Mouse (Mus musculus): Measurements from ENCODE around the gene Lrrc25. TPM values are rescaled to one million over a fixed set of nuclear protein-coding genes. Genes with fewer than 3 reads are reported as not detected.
A peak's percentile ranks its signal among the peaks of the same experiment; 100 is the strongest.
"Not testable (repeated sequence)": the region's sequence is repeated elsewhere in the genome, so short reads cannot be mapped to it uniquely, and the experiment has no call there.

Lrrc25 gene
- polyA plus RNA-seq (2015; fragmentation: Nextera tagmentation; extraction: Ambion mirVana) = 1.4 and 3.4 TPM in 2 replicates

GRCm38 (mm10) chr8:70615894-70616293 lies at the start of gene Lrrc25:
Gene Lrrc25, plus strand, starts transcription at chr8:70616155.
- no peak for ATAC-seq (replicated peaks; ENCODE audit: insufficient number of reproducible peaks, insufficient read depth, low FRiP score, low read depth)
- Histone ChIP-seq H3K4me3 (no peak within 1 kb of the TSS), H3K4me2 (no peak within 1 kb of the TSS), H3K9me3 (replicated peaks) (no peaks in the 10 kb centered on the region), H3K4me1 (replicated peaks) (peaks cover 9% of the 10 kb centered on the region), H3K27ac (no peak within 1 kb of the TSS), H3K36me3 (no peaks in the 10 kb centered on the region), H3K27me3 (peaks cover 3% of the 10 kb centered on the region; the same call in 1 of the 2 replicates), H3K9ac (no peak within 1 kb of the TSS)
- 73% methylated on average over 3 of the region's 3 CpGs for WGBS

GRCm38 (mm10) chr8:70570360-70570759 lies 45.6 kb upstream of the Lrrc25 start:
- H3K27me3 ChIP-seq = no peaks in the 10 kb centered on the region
- H3K9me3 ChIP-seq (replicated peaks) = no peaks in the 10 kb centered on the region
- H3K4me2 ChIP-seq = no peak overlapping the region
- H3K27ac ChIP-seq = peak overlapping the region; percentile 71
- H3K36me3 ChIP-seq = no peaks in the 10 kb centered on the region
- no peak for ATAC-seq (replicated peaks; ENCODE audit: insufficient number of reproducible peaks, insufficient read depth, low FRiP score, low read depth)
- peaks cover 50% of the 10 kb centered on the region for H3K4me1 ChIP-seq (replicated peaks)
- no peak overlapping the region for H3K4me3 ChIP-seq
- H3K9ac ChIP-seq = no peak overlapping the region

DNA sequence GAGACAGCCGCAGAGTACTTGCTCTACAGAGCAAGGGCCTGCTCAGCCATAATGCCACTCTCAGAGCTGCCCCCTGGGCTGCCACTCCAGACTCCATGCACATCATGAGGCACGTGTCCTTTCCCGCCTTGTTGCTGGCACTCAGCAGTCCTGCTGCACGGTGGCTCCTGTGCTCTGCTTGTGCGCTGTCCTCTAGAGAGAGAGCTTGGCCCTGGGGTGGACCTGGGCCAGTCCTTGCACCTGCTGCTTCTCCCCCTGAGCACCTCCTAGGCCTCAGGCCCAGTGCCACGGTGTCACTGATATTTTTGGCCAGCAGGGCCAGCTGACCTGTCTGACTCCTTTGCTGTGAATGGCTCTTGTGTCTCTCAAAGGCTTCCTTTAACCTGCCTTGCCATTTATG lies 45.0 kb upstream of the Lrrc25 start:
- ATAC-seq (replicated peaks; ENCODE audit: insufficient number of reproducible peaks, insufficient read depth, low FRiP score, low read depth) = peak; percentile 81
- Histone ChIP-seq H3K27me3 (no peaks in the 10 kb centered on the region), H3K4me2 (no peak overlapping the region), H3K9ac (no peak overlapping the region), H3K36me3 (no peaks in the 10 kb centered on the region), H3K9me3 (replicated peaks) (no peaks in the 10 kb centered on the region), H3K27ac (peak overlapping the region; percentile 71), H3K4me1 (replicated peaks) (peaks cover 44% of the 10 kb centered on the region), H3K4me3 (no peak overlapping the region)
- 46% methylated on average over 6 of the region's 6 CpGs for WGBS

- H3K9ac ChIP-seq = no peak overlapping the region
- no peak for ATAC-seq (replicated peaks; ENCODE audit: insufficient number of reproducible peaks, insufficient read depth, low FRiP score, low read depth)
- H3K36me3 ChIP-seq = peaks cover 15% of the 10 kb centered on the region; the same call in 1 of the 2 replicates
- no peak overlapping the region for H3K4me3 ChIP-seq
- no peaks in the 10 kb centered on the region for H3K27me3 ChIP-seq
- no peaks in the 10 kb centered on the region for H3K9me3 ChIP-seq (replicated peaks)
- H3K27ac ChIP-seq = peak overlapping the region; percentile 29
- peaks cover 34% of the 10 kb centered on the region for H3K4me1 ChIP-seq (replicated peaks)
- no peak overlapping the region for H3K4me2 ChIP-seq
These were observed 41.7 kb upstream of the Lrrc25 start for GRCm38 (mm10) chr8:70574302-70574701.

GRCm38 (mm10) chr8:70574915-70575314 lies 41.0 kb upstream of the Lrrc25 start:
- Histone ChIP-seq H3K9ac (no peak overlapping the region), H3K36me3 (peaks cover 17% of the 10 kb centered on the region; the same call in 1 of the 2 replicates), H3K27me3 (no peaks in the 10 kb centered on the region), H3K4me3 (no peak overlapping the region), H3K4me1 (replicated peaks) (peaks cover 30% of the 10 kb centered on the region), H3K27ac (peak overlapping the region; percentile 29), H3K9me3 (replicated peaks) (no peaks in the 10 kb centered on the region), H3K4me2 (no peak overlapping the region)
- WGBS = 39% methylated on average over 4 of the region's 4 CpGs
- no peak for ATAC-seq (replicated peaks; ENCODE audit: insufficient number of reproducible peaks, insufficient read depth, low FRiP score, low read depth)

GRCm38 (mm10) chr8:70577207-70577606 lies 38.7 kb upstream of the Lrrc25 start:
- WGBS = 96% methylated on average over 3 of the region's 3 CpGs
- Histone ChIP-seq H3K4me1 (replicated peaks) (peaks cover 11% of the 10 kb centered on the region), H3K36me3 (peaks cover 38% of the 10 kb centered on the region), H3K27me3 (no peaks in the 10 kb centered on the region), H3K27ac (no peak overlapping the region), H3K4me2 (no peak overlapping the region), H3K9ac (no peak overlapping the region), H3K9me3 (replicated peaks) (no peaks in the 10 kb centered on the region), H3K4me3 (no peak overlapping the region)
- no peak for ATAC-seq (replicated peaks; ENCODE audit: insufficient number of reproducible peaks, insufficient read depth, low FRiP score, low read depth)

- Histone ChIP-seq H3K36me3 (peaks cover 79% of the 10 kb centered on the region), H3K4me1 (replicated peaks) (peaks cover 4% of the 10 kb centered on the region), H3K27me3 (no peaks in the 10 kb centered on the region), H3K4me2 (no peak overlapping the region), H3K4me3 (no peak overlapping the region), H3K27ac (no peak overlapping the region), H3K9ac (no peak overlapping the region), H3K9me3 (replicated peaks) (no peaks in the 10 kb centered on the region)
- 89% methylated on average over 18 of the region's 18 CpGs for WGBS
- 0 out of 2 replicates have a peak, but pooled peaks have one; percentile 11 for ATAC-seq (replicated peaks; ENCODE audit: insufficient number of reproducible peaks, insufficient read depth, low FRiP score, low read depth)
These were observed 32.2 kb upstream of the Lrrc25 start for GRCm38 (mm10) chr8:70583476-70584387.

DNA sequence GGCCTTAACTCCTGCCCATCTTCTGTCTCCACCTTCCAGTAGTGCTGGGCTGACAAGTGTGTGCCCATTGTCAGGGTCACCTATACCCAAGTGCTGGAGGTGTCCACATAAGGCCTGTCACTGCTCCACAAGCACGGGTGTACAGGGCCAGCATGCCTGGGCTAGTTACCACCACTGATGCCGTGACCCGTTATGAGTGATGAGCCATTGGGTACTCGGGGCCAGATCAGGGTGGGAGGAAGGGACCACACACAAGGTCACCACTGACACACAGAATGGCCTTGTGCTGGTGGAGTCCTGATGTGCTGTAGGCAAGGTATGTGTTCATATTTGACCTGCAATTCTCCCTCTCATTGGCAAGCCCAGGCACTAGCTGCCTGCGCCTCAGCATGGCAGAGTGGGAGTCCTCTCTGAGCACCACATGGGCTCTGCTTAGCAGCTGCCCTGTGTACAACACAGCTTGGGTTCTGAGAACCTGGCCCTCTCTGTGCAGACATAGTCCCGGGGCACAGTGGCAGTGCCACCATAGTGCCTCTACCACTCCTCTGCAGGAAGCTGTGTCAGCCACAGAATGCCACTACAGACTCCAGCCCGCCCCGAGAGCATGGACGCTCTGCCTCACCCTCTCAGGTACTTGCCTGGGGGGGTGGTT lies 31.2 kb upstream of the Lrrc25 start:
- WGBS = 86% methylated on average over 9 of the region's 9 CpGs
- H3K4me2 ChIP-seq = no peak overlapping the region
- no peak overlapping the region for H3K27ac ChIP-seq
- H3K36me3 ChIP-seq = peaks cover 80% of the 10 kb centered on the region
- no peaks in the 10 kb centered on the region for H3K27me3 ChIP-seq
- H3K9ac ChIP-seq = no peak overlapping the region
- no peak overlapping the region for H3K4me3 ChIP-seq
- H3K9me3 ChIP-seq (replicated peaks) = no peaks in the 10 kb centered on the region
- peaks cover 4% of the 10 kb centered on the region for H3K4me1 ChIP-seq (replicated peaks)
- no peak for ATAC-seq (replicated peaks; ENCODE audit: insufficient number of reproducible peaks, insufficient read depth, low FRiP score, low read depth)

- Histone ChIP-seq H3K27me3 (no peaks in the 10 kb centered on the region), H3K9me3 (replicated peaks) (no peaks in the 10 kb centered on the region), H3K4me3 (no peak overlapping the region), H3K27ac (no peak overlapping the region), H3K4me2 (no peak overlapping the region), H3K4me1 (replicated peaks) (peaks cover 4% of the 10 kb centered on the region), H3K9ac (no peak overlapping the region), H3K36me3 (peaks cover 79% of the 10 kb centered on the region)
- peak; percentile 37; the same call in 1 of the 2 replicates for ATAC-seq (replicated peaks; ENCODE audit: insufficient number of reproducible peaks, insufficient read depth, low FRiP score, low read depth)
- WGBS = 36% methylated on average over 7 of the region's 7 CpGs
These were observed 30.7 kb upstream of the Lrrc25 start for GRCm38 (mm10) chr8:70585258-70585652.

- H3K27ac ChIP-seq; ATAC-seq (replicated peaks; ENCODE audit: insufficient number of reproducible peaks, insufficient read depth, low FRiP score, low read depth); H3K4me2 ChIP-seq; H3K27me3 ChIP-seq; H3K9ac ChIP-seq; H3K9me3 ChIP-seq (replicated peaks); H3K4me3 ChIP-seq: not testable (repeated sequence)
- H3K4me1 ChIP-seq (replicated peaks) = peaks cover 13% of the 10 kb centered on the region
- peaks cover 62% of the 10 kb centered on the region for H3K36me3 ChIP-seq
- WGBS = 79% methylated on average over 4 of the region's 4 CpGs
These were observed 28.0 kb upstream of the Lrrc25 start for GRCm38 (mm10) chr8:70587955-70588354.

- Histone ChIP-seq H3K4me2 (no peak overlapping the region), H3K36me3 (peaks cover 38% of the 10 kb centered on the region; the same call in 1 of the 2 replicates), H3K27ac (peak overlapping the region; percentile 46), H3K4me3 (no peak overlapping the region), H3K4me1 (replicated peaks) (peaks cover 35% of the 10 kb centered on the region), H3K27me3 (no peaks in the 10 kb centered on the region), H3K9me3 (replicated peaks) (no peaks in the 10 kb centered on the region), H3K9ac (no peak overlapping the region)
- no peak for ATAC-seq (replicated peaks; ENCODE audit: insufficient number of reproducible peaks, insufficient read depth, low FRiP score, low read depth)
- WGBS = 64% methylated on average over 12 of the region's 12 CpGs
These were observed 24.4 kb upstream of the Lrrc25 start for GRCm38 (mm10) chr8:70591569-70591968.
